Mouse (Mus musculus) liver, postnatal 0 days (tissue): Measurements from ENCODE around the gene Tubgcp5.

Source experiments
- CTCF ChIP-seq: sonication (generic); IDR thresholded peaks from 2 replicates; pipeline ENCODE4 v1.5.1; 2016; ENCODE audit warnings: antibody characterized with exemption, low read depth
- EP300 ChIP-seq: IDR thresholded peaks from 2 replicates; pipeline ENCODE4 v1.6.1; 2016; ENCODE audit warnings: antibody characterized with exemption, low read depth, mild to moderate bottlenecking

GRCm38 (mm10) chr7:55792280-55792679 is 1.7 kb upstream of the Tubgcp5 start:
- no peak for TF ChIP-seq EP300
- TF ChIP-seq CTCF = no peak
